Mouse (Mus musculus): Measurements from ENCODE around the gene Krt8. TPM values are rescaled to one million over a fixed set of nuclear protein-coding genes. Genes with fewer than 3 reads are reported as not detected.
A peak's percentile ranks its signal among the peaks of the same experiment; 100 is the strongest.

Krt8 gene
- polyA plus RNA-seq, 1 experiment from 2014 or later = 129 TPM

GRCm38 (mm10) chr15:101983949-101984601, 20.2 kb downstream of the Krt8 start:
- H3K4me1 ChIP-seq (ENCODE audit: insufficient read depth) = no peaks in the 10 kb centered on the region; the same call in none of the 2 replicates
- peak overlapping the region; percentile 66 for H3K27ac ChIP-seq (ENCODE audit: low read depth)
- H3K36me3 ChIP-seq (replicated peaks; ENCODE audit: insufficient read depth, low read length) = no peaks in the 10 kb centered on the region
- H3K9me3 ChIP-seq (ENCODE audit: low read length) = no peaks in the 10 kb centered on the region
- 3% methylated on average over 15 of the region's 15 CpGs for WGBS (ENCODE audit: insufficient replicate concordance)
- H3K4me3 ChIP-seq (ENCODE audit: low read depth, low read length) = no peak overlapping the region; the same call in 1 of the 2 replicates
- DNase-seq (peak; percentile 92), ATAC-seq (peak; percentile 97)
- no peaks in the 10 kb centered on the region for H3K27me3 ChIP-seq (ENCODE audit: insufficient read depth, low read length)
- no peak overlapping the region; the same call in 1 of the 2 replicates for H3K9ac ChIP-seq (replicated peaks)
- peak overlapping the region; percentile 58 for H3K4me2 ChIP-seq (ENCODE audit: low read depth, low read length)
- TF ChIP-seq CTCF (IDR thresholded peaks at IDR 0.05; ENCODE audit: low read depth) (peak; percentile 96), EP300 (IDR thresholded peaks at IDR 0.05; ENCODE audit: low read depth) (0 out of 2 replicates have a peak, but pooled peaks have one; percentile 50)

- H3K9me3 ChIP-seq (ENCODE audit: low read length) = no peaks in the 10 kb centered on the region
- H3K4me1 ChIP-seq (ENCODE audit: insufficient read depth) = peaks cover 6% of the 10 kb centered on the region
- no peaks in the 10 kb centered on the region for H3K36me3 ChIP-seq (replicated peaks; ENCODE audit: insufficient read depth, low read length)
- no peak overlapping the region for H3K27ac ChIP-seq (ENCODE audit: low read depth)
- TF ChIP-seq EP300 (IDR thresholded peaks at IDR 0.05; ENCODE audit: low read depth) (no peak), CTCF (IDR thresholded peaks at IDR 0.05; ENCODE audit: low read depth) (no peak; the same call in 1 of the 2 replicates)
- DNase-seq (no peak), ATAC-seq (no peak)
- H3K9ac ChIP-seq (replicated peaks) = no peak overlapping the region
- H3K4me2 ChIP-seq (ENCODE audit: low read depth, low read length) = no peak overlapping the region
- no peaks in the 10 kb centered on the region for H3K27me3 ChIP-seq (ENCODE audit: insufficient read depth, low read length)
- 69% methylated on average over 13 of the region's 13 CpGs for WGBS (ENCODE audit: insufficient replicate concordance)
- no peak overlapping the region for H3K4me3 ChIP-seq (ENCODE audit: low read depth, low read length)
These were observed 20.9 kb downstream of the Krt8 start for GRCm38 (mm10) chr15:101983315-101983948.

DNA sequence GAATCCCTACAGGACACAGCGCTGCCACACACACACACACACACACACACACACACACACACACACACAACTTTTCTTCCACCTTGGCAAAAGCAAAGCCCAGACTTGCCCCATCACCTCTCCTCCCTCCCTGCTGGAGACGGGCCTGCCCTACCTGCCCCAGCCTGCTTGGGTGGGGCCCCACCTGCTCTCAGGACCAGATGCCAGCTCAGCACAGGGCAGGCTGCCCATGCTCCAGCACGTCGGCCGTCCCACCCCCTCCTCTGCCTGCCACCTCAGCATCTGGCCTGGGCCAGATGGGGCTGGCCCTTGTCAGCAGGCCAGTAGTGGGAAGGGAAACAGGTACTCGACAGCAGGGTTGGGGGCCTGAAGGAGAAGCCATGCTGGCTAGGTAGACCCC, 23.4 kb downstream of the Krt8 start:
- TF ChIP-seq EP300 (IDR thresholded peaks at IDR 0.05; ENCODE audit: low read depth) (no peak), CTCF (IDR thresholded peaks at IDR 0.05; ENCODE audit: low read depth) (no peak)
- H3K27me3 ChIP-seq (ENCODE audit: insufficient read depth, low read length) = no peaks in the 10 kb centered on the region
- H3K27ac ChIP-seq (ENCODE audit: low read depth) = peak overlapping the region; percentile 31; the same call in 1 of the 2 replicates
- no peak overlapping the region for H3K4me2 ChIP-seq (ENCODE audit: low read depth, low read length)
- H3K36me3 ChIP-seq (replicated peaks; ENCODE audit: insufficient read depth, low read length) = no peaks in the 10 kb centered on the region
- peaks cover 29% of the 10 kb centered on the region for H3K4me1 ChIP-seq (ENCODE audit: insufficient read depth)
- WGBS (ENCODE audit: insufficient replicate concordance) = 65% methylated on average over 6 of the region's 6 CpGs
- H3K9me3 ChIP-seq (ENCODE audit: low read length) = no peaks in the 10 kb centered on the region
- H3K4me3 ChIP-seq (ENCODE audit: low read depth, low read length) = no peak overlapping the region
- DNase-seq (no peak), ATAC-seq (no peak)
- no peak overlapping the region; the same call in 1 of the 2 replicates for H3K9ac ChIP-seq (replicated peaks)

DNA sequence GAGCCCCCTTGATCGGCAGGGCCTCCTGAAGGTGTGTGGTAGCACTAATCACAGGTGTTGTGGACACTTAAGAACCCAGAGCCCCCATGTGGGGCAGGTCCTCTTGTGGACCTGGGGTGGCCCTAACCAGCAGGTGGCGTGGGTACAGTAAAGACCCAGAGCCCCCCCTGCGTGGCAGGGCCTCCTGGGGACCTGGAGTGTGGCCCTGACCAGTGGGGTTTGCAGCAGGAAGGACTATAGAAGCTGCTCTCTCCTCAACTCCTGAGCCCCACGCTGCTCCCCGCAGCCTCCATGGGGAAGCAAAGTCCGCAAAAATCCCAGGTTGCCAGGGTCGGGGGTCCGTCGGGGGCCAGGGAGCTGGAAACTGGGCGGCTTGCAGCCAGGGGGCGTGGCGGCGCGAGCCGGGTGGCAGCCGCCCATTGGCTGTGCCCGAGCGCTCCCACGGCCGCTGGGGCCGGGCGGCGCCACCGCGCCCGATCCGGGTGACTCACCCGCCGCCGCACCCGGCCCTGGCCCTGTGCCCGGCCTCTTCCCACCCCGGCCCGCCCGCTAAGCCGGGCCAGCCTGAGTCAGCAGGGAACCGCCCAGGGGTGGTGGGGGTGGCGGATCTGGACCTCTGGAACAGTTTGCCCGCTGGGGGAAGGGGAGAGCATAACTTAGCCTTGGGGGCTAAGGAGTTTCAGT, 27.1 kb downstream of the Krt8 start:
- peak; percentile 96 for DNase-seq
- Histone ChIP-seq H3K9me3 (ENCODE audit: low read length) (no peaks in the 10 kb centered on the region), H3K4me2 (ENCODE audit: low read depth, low read length) (peak overlapping the region; percentile 69), H3K4me1 (ENCODE audit: insufficient read depth) (peaks cover 47% of the 10 kb centered on the region), H3K36me3 (replicated peaks; ENCODE audit: insufficient read depth, low read length) (no peaks in the 10 kb centered on the region), H3K27me3 (ENCODE audit: insufficient read depth, low read length) (peaks cover 4% of the 10 kb centered on the region; the same call in 1 of the 2 replicates), H3K4me3 (ENCODE audit: low read depth, low read length) (peak overlapping the region; percentile 18), H3K27ac (ENCODE audit: low read depth) (peak overlapping the region; percentile 85), H3K9ac (replicated peaks) (peak overlapping the region; percentile 62)
- WGBS (ENCODE audit: insufficient replicate concordance) = 4% methylated on average over 31 of the region's 39 CpGs
- peak; percentile 97 for ATAC-seq
- no peak for TF ChIP-seq EP300 (IDR thresholded peaks at IDR 0.05; ENCODE audit: low read depth)
- TF ChIP-seq CTCF (IDR thresholded peaks at IDR 0.05; ENCODE audit: low read depth) = peak; percentile 27; the same call in 1 of the 2 replicates

GRCm38 (mm10) chr15:101976641-101977040, 27.6 kb downstream of the Krt8 start:
- Histone ChIP-seq H3K27ac (ENCODE audit: low read depth) (peak overlapping the region; percentile 85), H3K27me3 (ENCODE audit: insufficient read depth, low read length) (peaks cover 7% of the 10 kb centered on the region; the same call in 1 of the 2 replicates), H3K4me3 (ENCODE audit: low read depth, low read length) (no peak overlapping the region), H3K9me3 (ENCODE audit: low read length) (no peaks in the 10 kb centered on the region), H3K9ac (replicated peaks) (peak overlapping the region; percentile 62), H3K4me1 (ENCODE audit: insufficient read depth) (peaks cover 47% of the 10 kb centered on the region), H3K36me3 (replicated peaks; ENCODE audit: insufficient read depth, low read length) (no peaks in the 10 kb centered on the region), H3K4me2 (ENCODE audit: low read depth, low read length) (peak overlapping the region; percentile 69)
- TF ChIP-seq CTCF (IDR thresholded peaks at IDR 0.05; ENCODE audit: low read depth) = no peak
- no peak for TF ChIP-seq EP300 (IDR thresholded peaks at IDR 0.05; ENCODE audit: low read depth)
- ATAC-seq (no peak), DNase-seq (no peak)
- WGBS (ENCODE audit: insufficient replicate concordance) = 47% methylated on average over 3 of the region's 3 CpGs

DNA sequence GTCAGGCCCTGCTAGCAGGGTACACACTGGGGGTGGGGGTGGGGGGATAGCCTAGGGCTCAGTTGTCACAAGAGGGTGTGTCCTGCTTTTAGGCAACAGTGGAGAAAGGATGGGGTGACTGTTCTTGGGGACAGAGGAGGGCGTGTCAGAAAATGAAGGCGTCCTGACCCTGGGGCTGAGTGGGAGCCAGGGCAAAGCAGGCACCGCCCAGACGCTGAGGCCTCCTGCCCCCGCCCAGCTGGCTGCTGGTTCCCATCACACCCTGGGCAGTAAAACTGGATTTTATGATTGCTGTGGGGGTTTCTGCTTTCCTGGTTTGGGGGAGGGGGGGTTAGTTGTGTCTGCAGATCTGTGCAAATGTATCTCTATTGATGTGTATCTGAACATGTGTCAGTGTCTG, 28.3 kb downstream of the Krt8 start:
- Histone ChIP-seq H3K4me2 (ENCODE audit: low read depth, low read length) (peak overlapping the region; percentile 35; the same call in 1 of the 2 replicates), H3K27ac (ENCODE audit: low read depth) (peak overlapping the region; percentile 85), H3K9me3 (ENCODE audit: low read length) (no peaks in the 10 kb centered on the region), H3K36me3 (replicated peaks; ENCODE audit: insufficient read depth, low read length) (no peaks in the 10 kb centered on the region), H3K4me1 (ENCODE audit: insufficient read depth) (peaks cover 47% of the 10 kb centered on the region), H3K4me3 (ENCODE audit: low read depth, low read length) (no peak overlapping the region), H3K27me3 (ENCODE audit: insufficient read depth, low read length) (peaks cover 7% of the 10 kb centered on the region; the same call in 1 of the 2 replicates), H3K9ac (replicated peaks) (no peak overlapping the region)
- DNase-seq (peak; percentile 69), ATAC-seq (peak; percentile 36)
- TF ChIP-seq EP300 (IDR thresholded peaks at IDR 0.05; ENCODE audit: low read depth) = no peak
- no peak for TF ChIP-seq CTCF (IDR thresholded peaks at IDR 0.05; ENCODE audit: low read depth)
- 36% methylated on average over 5 of the region's 5 CpGs for WGBS (ENCODE audit: insufficient replicate concordance)

All from liver, postnatal 0 days (tissue).